Mouse (Mus musculus) heart, embryonic 16.5 days (tissue): ENCODE measurements at regions not wholly inside any gene's neighbourhood (a gene's known extent, or its start where the extent isn't known, plus 50 kb on each side); places are given as distances from the start of the nearest gene placed in this dataset.
A peak's percentile ranks its signal among the peaks of the same experiment; 100 is the strongest.

Source experiments
- ATAC-seq: fragments of 200-750 bp; cut with Nextera tagmentation; replicated peaks from 2 replicates; pipeline ENCODE4 v1.8.0; 2017; ENCODE audit warnings: moderate number of reproducible peaks; ENCODE audit not compliant: insufficient read depth, low FRiP score; ENCODE audit errors: extremely low read depth
- H3K27ac ChIP-seq: fragments of 300-500 bp; sonication (generic); 2 replicates; pipeline ENCODE4 v1.5.1; 2014; ENCODE audit warnings: mild to moderate bottlenecking, low read length, control low read depth, moderate library complexity
- H3K27me3 ChIP-seq: fragments of 300-500 bp; sonication (generic); 2 replicates; pipeline ENCODE4 v1.6.1; 2014; ENCODE audit warnings: low read length, mixed read lengths; ENCODE audit not compliant: control insufficient read depth, insufficient read depth
- H3K36me3 ChIP-seq: fragments of 300-500 bp; sonication (generic); 2 replicates; pipeline ENCODE4 v1.6.1; 2014; ENCODE audit not compliant: control insufficient read depth, insufficient read depth
- H3K4me1 ChIP-seq: fragments of 300-500 bp; sonication (generic); 2 replicates; pipeline ENCODE4 v1.6.1; 2014; ENCODE audit warnings: low read length, mixed read lengths; ENCODE audit not compliant: control insufficient read depth, insufficient read depth
- H3K4me2 ChIP-seq: fragments of 300-500 bp; sonication (generic); 2 replicates; pipeline ENCODE4 v1.6.1; 2014; ENCODE audit warnings: low read depth, mild to moderate bottlenecking, control low read depth, low read length
- H3K4me3 ChIP-seq: fragments of 300-500 bp; sonication (generic); 2 replicates; pipeline ENCODE4 v1.5.1; 2014; ENCODE audit warnings: mild to moderate bottlenecking, control low read depth, low read length
- H3K9ac ChIP-seq: fragments of 300-500 bp; sonication (generic); 2 replicates; pipeline ENCODE4 v1.6.1; 2014; ENCODE audit warnings: low read length, control low read depth
- H3K9me3 ChIP-seq: fragments of 300-500 bp; sonication (generic); replicated peaks from 2 replicates; pipeline ENCODE4 v1.6.1; 2016; ENCODE audit warnings: low read length; ENCODE audit not compliant: control insufficient read depth
- WGBS: fragments of 180-500 bp; shearing (Covaris S2); extraction: QIAGEN DNeasy Blood & Tissue Kit; methylation state at CpG from one replicate; pipeline ENCODE4 v1.1.7; 2014; 5-methylcytosine and 5-hydroxymethylcytosine counted together

DNA sequence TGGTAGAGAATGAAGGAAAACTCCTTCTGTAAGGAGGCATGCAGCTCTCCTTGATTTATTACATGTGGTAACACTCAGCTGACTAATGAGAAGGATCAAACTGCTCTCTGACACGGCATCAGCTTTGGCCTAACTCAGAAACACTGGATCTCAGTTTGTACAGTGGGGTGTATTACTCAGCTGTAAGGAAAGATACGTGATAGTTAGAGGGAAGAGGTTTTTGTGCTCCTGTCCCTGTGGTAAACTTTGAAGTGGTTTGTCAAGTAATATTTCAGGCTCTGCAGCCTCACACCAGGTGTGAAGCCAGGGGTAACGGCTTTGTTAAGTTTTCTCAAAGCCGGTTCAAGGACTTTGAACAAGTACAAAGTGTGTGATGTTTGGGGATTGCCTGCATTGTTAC is 235.1 kb downstream of the Pik3r1 start:
- H3K27me3 ChIP-seq = no peaks in the 10 kb centered on the region
- no peak overlapping the region for H3K4me2 ChIP-seq
- no peak overlapping the region for H3K9ac ChIP-seq
- peak; percentile 52; the same call in 1 of the 2 replicates for ATAC-seq
- H3K27ac ChIP-seq = no peak overlapping the region
- no peak overlapping the region for H3K4me3 ChIP-seq
- no peaks in the 10 kb centered on the region for H3K4me1 ChIP-seq
- no peaks in the 10 kb centered on the region for H3K9me3 ChIP-seq
- 67% methylated on average over 4 of the region's 4 CpGs for WGBS
- no peaks in the 10 kb centered on the region for H3K36me3 ChIP-seq

DNA sequence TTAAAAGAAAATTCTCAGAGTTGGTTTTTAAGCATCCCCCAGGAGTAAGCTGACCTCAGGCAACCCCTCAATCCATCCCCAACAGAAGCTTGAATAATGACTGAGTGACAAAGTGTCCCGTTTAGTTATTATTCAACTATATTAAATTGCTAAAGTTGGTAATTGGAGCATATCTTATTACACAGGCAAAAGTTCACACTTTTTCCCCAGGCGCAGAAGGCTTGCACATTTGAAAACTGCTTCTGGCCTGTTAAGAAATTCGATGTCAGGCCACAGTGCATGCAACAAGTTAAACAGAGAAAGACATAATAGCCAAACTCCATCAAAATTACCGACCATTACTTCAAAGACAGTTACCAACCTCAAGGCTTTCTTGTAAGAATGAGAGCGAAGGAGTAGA is 240.3 kb downstream of the Pik3r1 start:
- H3K4me3 ChIP-seq = no peak overlapping the region
- ATAC-seq = no peak
- H3K27me3 ChIP-seq = no peaks in the 10 kb centered on the region
- no peaks in the 10 kb centered on the region for H3K9me3 ChIP-seq
- H3K36me3 ChIP-seq = no peaks in the 10 kb centered on the region
- H3K4me2 ChIP-seq = no peak overlapping the region
- H3K4me1 ChIP-seq = no peaks in the 10 kb centered on the region
- H3K9ac ChIP-seq = no peak overlapping the region
- H3K27ac ChIP-seq = no peak overlapping the region
- 83% methylated on average over 5 of the region's 5 CpGs for WGBS

DNA sequence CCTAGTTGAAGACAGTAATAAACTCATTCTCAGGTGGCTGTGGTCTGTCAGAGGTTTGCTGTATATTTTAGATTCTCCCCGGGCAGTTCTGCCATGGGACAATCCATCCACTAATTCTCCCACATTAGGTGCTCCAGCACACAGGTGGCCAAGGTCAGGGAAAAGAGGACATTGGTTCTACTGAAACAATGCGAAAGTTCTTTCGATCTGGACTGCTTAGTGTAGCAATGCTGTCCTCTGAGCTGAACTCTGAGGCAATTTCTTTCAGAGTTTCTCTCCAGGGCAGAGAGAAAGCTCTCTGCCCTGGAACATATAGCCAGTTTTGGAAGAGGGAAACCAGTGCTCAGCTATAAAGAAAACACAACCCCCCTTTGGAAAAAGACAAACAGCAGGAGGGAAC is 243.2 kb downstream of the Pik3r1 start:
- 92% methylated on average over 3 of the region's 3 CpGs for WGBS
- Histone ChIP-seq H3K4me2 (no peak overlapping the region), H3K36me3 (no peaks in the 10 kb centered on the region), H3K4me3 (no peak overlapping the region), H3K27ac (no peak overlapping the region), H3K9ac (no peak overlapping the region), H3K4me1 (no peaks in the 10 kb centered on the region), H3K9me3 (no peaks in the 10 kb centered on the region), H3K27me3 (no peaks in the 10 kb centered on the region)
- no peak for ATAC-seq

DNA sequence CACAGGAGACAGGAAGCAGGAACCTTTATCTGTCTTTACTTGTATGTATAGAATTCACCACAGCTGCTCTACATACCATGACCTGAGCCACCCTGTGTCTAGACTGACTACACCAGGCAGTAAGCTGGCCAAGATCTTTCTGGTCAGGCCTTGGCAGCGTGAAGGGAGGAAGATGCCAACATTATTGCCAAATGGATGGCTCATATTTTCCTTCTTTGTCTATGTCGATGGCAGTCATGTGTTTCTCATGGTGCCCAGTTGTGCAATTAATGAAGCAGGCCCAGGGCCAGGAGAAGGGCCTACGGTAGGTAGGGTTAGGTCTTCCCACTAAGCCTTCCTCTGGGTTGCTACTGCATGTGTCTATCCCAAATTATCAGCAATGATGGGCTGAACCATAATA is 243.8 kb downstream of the Pik3r1 start:
- Histone ChIP-seq H3K9ac (no peak overlapping the region), H3K36me3 (no peaks in the 10 kb centered on the region), H3K4me2 (no peak overlapping the region), H3K27me3 (no peaks in the 10 kb centered on the region), H3K4me3 (no peak overlapping the region), H3K9me3 (no peaks in the 10 kb centered on the region), H3K27ac (no peak overlapping the region), H3K4me1 (no peaks in the 10 kb centered on the region)
- ATAC-seq = no peak
- 70% methylated on average over 3 of the region's 3 CpGs for WGBS

DNA sequence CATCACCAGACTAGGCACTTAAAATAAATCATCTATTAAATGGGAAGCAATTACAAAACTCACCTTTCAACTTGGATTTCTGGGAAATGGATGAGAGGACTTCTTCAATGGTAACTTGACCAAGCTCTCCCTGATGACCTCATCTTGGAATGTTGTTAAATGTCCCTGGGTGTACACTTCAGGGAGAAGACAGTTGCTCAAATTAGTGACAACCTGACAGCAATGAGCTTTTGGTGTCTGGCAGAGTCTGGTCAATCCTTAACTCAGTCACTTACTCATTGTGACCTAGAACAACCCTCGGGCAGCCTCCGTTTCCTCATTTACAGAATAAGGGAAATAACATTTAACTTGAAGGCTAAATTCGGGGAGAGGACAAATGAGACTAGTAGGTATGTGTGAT is 244.5 kb downstream of the Pik3r1 start:
- H3K27me3 ChIP-seq = no peaks in the 10 kb centered on the region
- no peak for ATAC-seq
- WGBS = 75% methylated on average over 3 of the region's 3 CpGs

DNA sequence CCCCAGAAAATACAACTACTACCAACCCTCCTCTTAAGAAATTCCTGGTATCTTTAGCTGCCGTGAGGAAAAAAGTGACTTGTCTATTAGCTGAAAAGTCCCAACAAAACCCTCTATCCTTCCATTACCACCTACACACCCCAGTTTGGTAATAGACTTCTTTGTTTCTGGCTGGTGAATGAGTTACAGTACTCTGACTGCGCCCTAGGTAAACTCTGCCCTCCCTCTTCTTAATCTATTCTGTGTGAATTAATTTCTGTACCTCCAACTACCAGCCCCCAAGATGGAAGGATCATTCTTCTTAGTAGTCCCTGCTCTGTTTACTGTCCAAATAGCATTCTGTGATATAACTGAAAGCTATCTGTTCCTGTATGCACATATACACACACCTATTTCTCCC is 245.4 kb downstream of the Pik3r1 start:
- no peak overlapping the region for H3K4me2 ChIP-seq
- WGBS = 85% methylated on average over 2 of the region's 2 CpGs
- ATAC-seq = no peak

More for the DNA sequence above, 244.5 kb downstream of the Pik3r1 start:
- no peak overlapping the region for H3K9ac ChIP-seq
- no peaks in the 10 kb centered on the region for H3K9me3 ChIP-seq
- no peak overlapping the region for H3K4me2 ChIP-seq
- no peak overlapping the region for H3K27ac ChIP-seq
- H3K4me3 ChIP-seq = no peak overlapping the region
- H3K4me1 ChIP-seq = no peaks in the 10 kb centered on the region
- H3K36me3 ChIP-seq = no peaks in the 10 kb centered on the region

DNA sequence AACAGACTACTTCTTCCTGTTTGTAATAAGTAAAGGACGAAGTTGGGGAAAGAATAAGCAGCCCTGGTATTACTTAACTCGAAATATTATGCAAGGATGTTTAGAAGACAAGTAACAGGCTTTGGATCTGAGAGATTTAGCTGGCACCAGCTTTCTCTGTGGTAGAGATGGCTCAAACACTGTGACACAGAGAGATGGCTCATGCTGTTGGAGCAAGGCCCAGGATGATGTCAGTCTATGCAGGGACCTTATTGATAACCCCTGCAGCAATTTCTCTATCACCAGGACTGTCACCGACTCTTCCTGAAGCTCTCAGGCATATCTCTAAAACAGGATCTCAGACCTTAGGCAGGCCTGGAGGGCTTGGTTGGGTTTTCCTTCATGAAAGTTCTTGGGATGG is 254.7 kb downstream of the Pik3r1 start:
- no peak overlapping the region for H3K9ac ChIP-seq
- no peak overlapping the region for H3K4me2 ChIP-seq
- H3K9me3 ChIP-seq = no peaks in the 10 kb centered on the region
- WGBS = 37% methylated on average over 3 of the region's 3 CpGs
- no peaks in the 10 kb centered on the region for H3K4me1 ChIP-seq
- no peak overlapping the region for H3K27ac ChIP-seq
- H3K36me3 ChIP-seq = no peaks in the 10 kb centered on the region
- no peak for ATAC-seq
- no peaks in the 10 kb centered on the region for H3K27me3 ChIP-seq
- H3K4me3 ChIP-seq = no peak overlapping the region

More for the DNA sequence above, 245.4 kb downstream of the Pik3r1 start:
- Histone ChIP-seq H3K9me3 (no peaks in the 10 kb centered on the region), H3K36me3 (no peaks in the 10 kb centered on the region), H3K4me3 (no peak overlapping the region), H3K27ac (no peak overlapping the region), H3K4me1 (no peaks in the 10 kb centered on the region), H3K9ac (no peak overlapping the region), H3K27me3 (no peaks in the 10 kb centered on the region)

DNA sequence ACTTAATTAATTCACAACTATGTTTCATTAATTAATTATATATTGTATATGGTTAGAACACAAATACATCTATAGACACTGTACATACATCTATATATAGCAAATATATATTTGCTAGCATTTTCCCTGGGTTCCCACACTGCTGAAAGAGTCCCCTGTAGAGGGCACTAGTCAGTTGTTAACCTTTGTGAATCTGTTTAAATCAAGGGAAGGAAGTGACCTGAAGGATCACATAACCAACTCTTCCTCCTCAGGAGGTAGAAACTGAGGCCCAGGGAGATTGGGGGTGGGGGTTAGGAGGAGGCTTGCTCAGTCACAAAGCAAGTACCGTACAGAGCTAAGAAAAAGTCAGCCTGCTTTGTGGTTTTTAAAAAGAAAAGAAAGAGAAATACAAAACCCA is 258.1 kb downstream of the Pik3r1 start:
- no peaks in the 10 kb centered on the region for H3K36me3 ChIP-seq
- no peak for ATAC-seq
- H3K27ac ChIP-seq = no peak overlapping the region
- no peaks in the 10 kb centered on the region for H3K9me3 ChIP-seq
- no peaks in the 10 kb centered on the region for H3K4me1 ChIP-seq
- H3K27me3 ChIP-seq = no peaks in the 10 kb centered on the region
- 72% methylated on average over 1 of the region's 1 CpGs for WGBS
- H3K4me3 ChIP-seq = no peak overlapping the region
- no peak overlapping the region for H3K9ac ChIP-seq
- H3K4me2 ChIP-seq = no peak overlapping the region

DNA sequence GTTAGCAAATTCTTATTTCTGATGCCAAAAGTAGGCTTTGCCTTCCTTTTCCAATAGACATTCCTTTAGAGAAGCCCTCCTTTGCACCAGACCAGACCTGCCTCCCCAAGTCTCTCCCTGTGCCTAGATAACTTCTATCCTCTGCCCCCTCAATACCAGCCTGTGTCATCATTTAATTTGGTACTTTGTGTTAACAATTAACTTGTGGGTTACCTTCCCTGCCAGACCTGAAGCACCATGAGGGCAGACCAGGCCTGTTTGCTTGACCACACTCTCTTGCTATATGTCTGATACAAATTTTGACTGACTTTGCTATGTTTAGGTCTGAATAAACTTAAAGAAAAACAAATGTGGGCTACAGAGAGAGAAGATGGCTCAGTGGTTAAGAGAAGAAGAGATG is 259.7 kb downstream of the Pik3r1 start:
- no peak for ATAC-seq
- no peaks in the 10 kb centered on the region for H3K9me3 ChIP-seq
- H3K27me3 ChIP-seq = no peaks in the 10 kb centered on the region
- H3K4me1 ChIP-seq = no peaks in the 10 kb centered on the region
- H3K4me2 ChIP-seq = no peak overlapping the region
- H3K27ac ChIP-seq = no peak overlapping the region
- H3K9ac ChIP-seq = no peak overlapping the region
- H3K36me3 ChIP-seq = no peaks in the 10 kb centered on the region
- H3K4me3 ChIP-seq = no peak overlapping the region

DNA sequence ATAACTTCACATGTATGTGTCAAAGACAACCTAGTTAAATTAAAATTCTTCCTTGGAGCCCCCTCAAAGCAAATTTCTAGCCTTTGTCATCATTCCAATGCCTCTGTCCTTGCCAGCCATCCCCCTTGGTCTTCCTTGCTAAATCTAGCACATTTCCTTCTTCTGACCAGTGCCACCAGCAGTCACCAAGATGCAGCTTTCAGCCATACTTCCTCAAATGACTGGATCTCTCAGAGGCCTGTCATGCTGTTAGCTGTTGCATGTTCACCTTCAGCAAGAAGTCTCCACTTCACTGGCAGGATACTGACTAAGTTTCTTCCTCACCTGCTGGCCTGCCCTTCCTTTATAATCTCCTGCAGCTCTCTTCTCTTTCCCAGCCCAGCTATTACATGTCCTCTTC is 261.3 kb downstream of the Pik3r1 start:
- no peaks in the 10 kb centered on the region for H3K4me1 ChIP-seq
- H3K27ac ChIP-seq = no peak overlapping the region
- H3K9me3 ChIP-seq = no peaks in the 10 kb centered on the region
- no peak overlapping the region for H3K4me3 ChIP-seq
- no peak overlapping the region for H3K9ac ChIP-seq
- ATAC-seq = no peak
- no peaks in the 10 kb centered on the region for H3K27me3 ChIP-seq
- H3K36me3 ChIP-seq = no peaks in the 10 kb centered on the region
- no peak overlapping the region for H3K4me2 ChIP-seq
